Mouse (Mus musculus): ENCODE data around the gene Il6st. TPM values are rescaled to one million over a fixed set of nuclear protein-coding genes. Genes with fewer than 3 reads are reported as not detected.

The Il6st gene
- polyA plus RNA-seq, 1 experiment from 2014 or later, result 40.1 TPM

DNA sequence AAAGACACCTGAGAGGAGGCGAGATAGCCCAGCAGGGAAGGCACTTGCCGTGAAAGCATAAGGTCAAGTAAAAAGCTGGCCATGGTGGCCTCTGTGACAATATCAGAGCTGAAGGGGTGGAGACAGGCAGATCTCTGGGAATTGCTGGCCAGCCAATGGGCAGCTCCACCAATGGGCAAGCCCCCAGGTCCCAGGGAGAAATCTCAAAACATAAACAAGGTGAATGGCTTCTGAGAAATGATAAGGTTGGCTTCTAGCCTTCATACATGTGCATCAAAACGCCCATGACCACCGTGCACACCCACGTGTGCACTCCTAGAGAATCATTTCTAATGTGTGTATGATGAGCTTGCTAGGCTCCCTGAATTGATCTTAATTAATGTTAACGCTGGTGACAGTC, 68.4 kb downstream of the Il6st start:
- H3K36me3 ChIP-seq, result no peaks in the 10 kb centered on the region
- whole genome bisulfite sequencing, result 84% methylated on average over 6 of the region's 6 CpGs
- no peak for ATAC-seq (replicated peaks; ENCODE audit: insufficient number of reproducible peaks, insufficient read depth, low FRiP score, low read depth)
- no peak overlapping the region for H3K4me2 ChIP-seq
- no peaks in the 10 kb centered on the region for H3K27me3 ChIP-seq
- H3K4me3 ChIP-seq, result no peak overlapping the region
- no peak overlapping the region for H3K9ac ChIP-seq
- no peaks in the 10 kb centered on the region for H3K9me3 ChIP-seq (replicated peaks)
- H3K4me1 ChIP-seq (replicated peaks), result peaks cover 14% of the 10 kb centered on the region; the same call in 1 of the 2 replicates
- no peak overlapping the region for H3K27ac ChIP-seq

DNA sequence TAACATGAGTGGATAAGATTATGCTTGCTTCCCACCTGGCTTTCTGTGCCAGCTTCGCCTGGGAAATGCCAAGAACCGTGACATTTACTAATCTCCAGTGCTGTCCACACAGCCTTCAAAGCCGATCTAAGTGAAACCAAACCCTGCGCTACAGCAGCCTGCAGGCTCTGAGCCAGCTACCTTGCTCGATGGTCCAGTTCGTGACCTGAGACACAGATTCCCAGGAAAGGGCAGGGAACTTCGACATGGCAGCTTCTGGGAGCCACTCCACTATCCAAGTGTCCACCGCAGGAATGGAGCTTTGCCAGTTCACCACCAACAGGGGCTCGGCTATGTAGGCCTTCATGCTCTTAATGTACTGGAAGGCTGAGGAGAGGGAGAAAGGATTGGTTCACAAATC, 69.7 kb downstream of the Il6st start:
- Histone ChIP-seq H3K27ac (no peak overlapping the region), H3K9ac (no peak overlapping the region), H3K4me1 (replicated peaks) (peaks cover 14% of the 10 kb centered on the region; the same call in 1 of the 2 replicates), H3K4me2 (no peak overlapping the region), H3K27me3 (no peaks in the 10 kb centered on the region), H3K4me3 (no peak overlapping the region), H3K9me3 (replicated peaks) (no peaks in the 10 kb centered on the region), H3K36me3 (no peaks in the 10 kb centered on the region)
- WGBS, result 38% methylated on average over 9 of the region's 9 CpGs
- ATAC-seq (replicated peaks; ENCODE audit: insufficient number of reproducible peaks, insufficient read depth, low FRiP score, low read depth), result no peak

DNA sequence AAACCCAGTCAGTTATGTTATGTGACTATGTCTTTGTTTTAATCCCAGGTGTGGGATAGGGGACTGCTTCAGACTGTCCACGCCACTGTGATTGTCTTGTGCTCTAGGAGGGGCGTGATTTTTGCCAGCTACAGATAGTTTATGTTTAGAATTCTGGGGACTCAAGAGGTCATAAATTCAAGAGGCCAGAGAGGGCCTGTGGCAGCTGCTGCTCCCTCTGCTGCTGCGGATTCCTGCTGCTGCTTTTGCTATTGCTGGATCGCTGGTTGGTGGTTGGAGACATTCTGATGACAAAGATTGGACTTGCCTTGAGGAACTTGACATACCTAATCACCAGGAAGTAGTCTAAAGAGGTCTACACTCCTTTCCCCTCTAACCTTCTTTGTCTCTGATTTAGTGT, 72.7 kb downstream of the Il6st start:
- Histone ChIP-seq H3K4me1 (replicated peaks) (peaks cover 22% of the 10 kb centered on the region), H3K27me3 (no peaks in the 10 kb centered on the region), H3K4me3 (no peak overlapping the region), H3K9me3 (replicated peaks) (no peaks in the 10 kb centered on the region), H3K4me2 (no peak overlapping the region), H3K27ac (no peak overlapping the region), H3K9ac (no peak overlapping the region), H3K36me3 (no peaks in the 10 kb centered on the region)
- ATAC-seq (replicated peaks; ENCODE audit: insufficient number of reproducible peaks, insufficient read depth, low FRiP score, low read depth), result no peak
- 56% methylated on average over 4 of the region's 4 CpGs for WGBS

DNA sequence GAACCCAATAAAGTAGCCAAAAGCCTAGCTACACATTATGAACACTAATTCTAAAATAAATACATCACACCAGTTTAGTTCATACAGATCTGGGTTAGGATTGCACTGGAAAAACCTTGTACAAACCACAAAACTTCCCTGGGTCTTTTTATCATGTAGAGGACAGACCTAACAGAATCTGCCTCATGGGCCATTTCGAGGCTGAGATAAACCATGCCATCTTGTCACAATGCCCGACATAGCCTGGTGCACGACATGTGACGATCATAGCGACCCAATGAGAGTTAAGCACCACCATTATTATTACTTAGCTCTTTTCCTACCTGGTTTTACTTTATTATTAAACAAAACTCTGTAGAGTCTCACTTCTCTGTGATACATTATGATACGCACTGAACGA, 73.2 kb downstream of the Il6st start:
- Histone ChIP-seq H3K4me1 (replicated peaks) (peaks cover 22% of the 10 kb centered on the region), H3K9me3 (replicated peaks) (no peaks in the 10 kb centered on the region), H3K9ac (no peak overlapping the region), H3K4me3 (no peak overlapping the region), H3K27ac (no peak overlapping the region), H3K4me2 (no peak overlapping the region), H3K36me3 (no peaks in the 10 kb centered on the region), H3K27me3 (no peaks in the 10 kb centered on the region)
- WGBS, result 80% methylated on average over 7 of the region's 7 CpGs
- ATAC-seq (replicated peaks; ENCODE audit: insufficient number of reproducible peaks, insufficient read depth, low FRiP score, low read depth), result no peak

DNA sequence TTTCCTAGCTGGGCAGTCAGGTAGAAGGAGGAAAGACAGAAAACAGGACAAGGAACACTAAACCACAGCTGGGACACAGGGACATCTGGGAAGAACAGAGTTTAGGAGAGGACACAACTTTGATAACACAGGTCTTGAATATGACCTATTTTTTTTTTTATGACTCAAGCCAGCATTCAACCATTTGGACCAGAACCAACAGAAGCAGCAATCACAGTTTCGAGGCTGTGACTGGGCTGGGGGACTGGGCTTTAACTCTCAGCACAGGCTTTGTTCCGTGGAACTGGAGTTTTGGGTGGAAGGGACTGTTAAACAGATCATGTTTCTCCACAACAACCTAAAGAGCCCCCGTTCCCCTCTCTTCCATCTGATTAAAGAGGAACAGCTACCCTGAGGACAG, 76.7 kb downstream of the Il6st start:
- Histone ChIP-seq H3K4me2 (no peak overlapping the region), H3K9ac (no peak overlapping the region), H3K9me3 (replicated peaks) (no peaks in the 10 kb centered on the region), H3K4me1 (replicated peaks) (peaks cover 16% of the 10 kb centered on the region), H3K27me3 (no peaks in the 10 kb centered on the region), H3K4me3 (no peak overlapping the region), H3K27ac (no peak overlapping the region), H3K36me3 (no peaks in the 10 kb centered on the region)
- WGBS, result 50% methylated on average over 3 of the region's 3 CpGs
- ATAC-seq (replicated peaks; ENCODE audit: insufficient number of reproducible peaks, insufficient read depth, low FRiP score, low read depth), result no peak

DNA sequence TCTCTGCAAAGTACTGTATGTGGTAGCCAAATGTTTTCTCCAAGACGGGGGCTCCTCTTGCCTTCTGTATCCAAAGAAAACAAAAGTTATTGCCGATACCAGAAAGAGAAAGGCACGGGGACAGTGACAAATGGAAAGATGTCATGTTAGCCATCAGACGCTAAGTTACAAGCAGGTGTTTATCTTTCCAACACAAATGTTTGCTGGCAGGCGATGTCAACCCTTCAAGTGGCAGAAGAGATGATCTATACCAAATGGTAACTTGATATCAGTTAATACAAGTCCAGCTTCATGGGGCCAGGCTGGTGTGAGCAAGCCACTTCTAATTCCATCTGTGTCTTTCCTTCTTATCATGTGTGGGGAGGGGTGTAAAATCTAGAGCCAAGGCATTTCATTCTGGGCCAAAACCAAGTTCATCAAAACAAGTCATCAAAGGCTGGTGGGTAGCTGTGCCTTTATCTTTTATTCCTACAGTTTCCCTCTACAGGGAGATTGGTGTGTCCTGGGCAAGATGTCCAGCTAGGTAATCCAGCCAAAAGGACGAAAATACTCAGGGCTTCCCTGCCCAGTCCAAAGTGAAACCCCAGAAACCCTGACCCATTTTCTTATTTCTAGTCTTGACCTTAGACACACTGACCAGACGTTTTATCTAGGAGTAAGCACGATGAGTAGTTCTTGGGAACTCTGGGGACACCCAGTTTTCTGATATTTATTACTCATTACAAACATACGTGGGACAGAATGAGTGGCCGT, 77.5 kb downstream of the Il6st start:
- no peak overlapping the region for H3K9ac ChIP-seq
- 43% methylated on average over 10 of the region's 10 CpGs for WGBS
- no peak overlapping the region for H3K27ac ChIP-seq
- no peaks in the 10 kb centered on the region for H3K27me3 ChIP-seq
- H3K4me3 ChIP-seq, result no peak overlapping the region
- H3K4me2 ChIP-seq, result no peak overlapping the region
- H3K9me3 ChIP-seq (replicated peaks), result no peaks in the 10 kb centered on the region
- no peak for ATAC-seq (replicated peaks; ENCODE audit: insufficient number of reproducible peaks, insufficient read depth, low FRiP score, low read depth)
- H3K36me3 ChIP-seq, result no peaks in the 10 kb centered on the region
- H3K4me1 ChIP-seq (replicated peaks), result peaks cover 16% of the 10 kb centered on the region

DNA sequence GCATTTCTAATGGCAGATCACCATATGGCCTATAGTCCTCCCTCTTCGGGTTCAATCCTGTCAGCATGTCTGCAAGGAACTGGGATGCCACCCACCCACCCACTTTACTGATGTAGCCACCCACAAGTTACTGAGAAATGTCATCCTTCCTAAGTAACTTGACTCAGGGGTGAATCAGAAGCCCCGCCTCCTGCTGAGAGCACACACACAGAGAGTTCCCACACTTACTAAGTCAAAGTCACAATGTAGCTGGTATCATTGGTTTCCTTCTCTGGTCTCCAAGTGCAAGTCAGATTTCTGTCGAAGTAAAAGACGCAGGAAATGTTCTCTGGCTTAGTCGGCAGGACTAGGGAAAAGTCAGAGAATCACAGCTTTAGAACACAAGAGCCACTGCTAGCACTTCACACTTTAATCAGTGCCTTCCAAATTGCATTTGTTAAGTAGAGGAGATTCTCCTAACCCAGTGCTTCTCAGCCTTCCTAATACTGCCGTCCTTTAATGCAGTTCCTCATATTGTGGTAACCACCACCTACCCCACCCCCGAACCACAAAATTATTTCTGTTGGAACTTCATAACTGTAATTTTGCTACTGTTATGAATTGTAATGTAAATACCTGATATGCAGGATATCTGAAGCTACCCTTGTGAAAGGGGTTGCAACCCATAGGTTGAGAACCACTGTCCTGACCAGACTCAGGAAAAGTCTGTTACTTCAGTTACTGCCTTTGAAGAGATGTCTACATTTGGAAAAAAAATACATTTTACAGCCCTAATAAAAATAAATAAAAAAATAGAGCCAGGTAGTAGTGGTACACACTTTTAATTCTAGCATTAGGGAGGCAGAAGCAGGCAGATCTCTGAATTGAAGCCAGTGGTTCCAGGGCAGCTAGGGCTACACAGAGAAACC, 88.0 kb downstream of the Il6st start:
- Histone ChIP-seq H3K9me3 (replicated peaks) (no peaks in the 10 kb centered on the region), H3K4me2 (no peak overlapping the region), H3K27me3 (no peaks in the 10 kb centered on the region), H3K36me3 (no peaks in the 10 kb centered on the region), H3K9ac (no peak overlapping the region), H3K27ac (no peak overlapping the region), H3K4me3 (no peak overlapping the region), H3K4me1 (replicated peaks) (no peaks in the 10 kb centered on the region)
- ATAC-seq (replicated peaks; ENCODE audit: insufficient number of reproducible peaks, insufficient read depth, low FRiP score, low read depth), result no peak
- WGBS, result 67% methylated on average over 7 of the region's 7 CpGs

DNA sequence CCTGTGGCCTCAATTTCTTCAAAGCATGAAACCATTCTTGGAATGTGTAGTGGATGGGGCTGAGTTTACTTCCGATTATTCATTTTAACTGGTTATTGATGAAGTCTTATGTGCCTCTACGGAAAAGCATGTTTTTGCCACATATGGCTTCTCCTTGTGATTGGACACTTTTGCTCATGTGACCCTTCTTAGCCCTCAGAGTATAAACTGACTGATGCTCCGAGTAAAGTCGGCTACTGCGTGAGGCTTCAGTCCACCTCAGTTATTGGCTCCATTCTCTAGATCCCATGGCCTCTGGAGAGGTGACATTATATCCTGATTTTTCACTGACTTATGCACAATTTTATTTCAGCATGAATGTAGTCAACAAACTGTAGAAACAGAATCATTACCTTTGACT, 89.4 kb downstream of the Il6st start:
- 90% methylated on average over 5 of the region's 5 CpGs for WGBS
- no peak overlapping the region for H3K9ac ChIP-seq

DNA sequence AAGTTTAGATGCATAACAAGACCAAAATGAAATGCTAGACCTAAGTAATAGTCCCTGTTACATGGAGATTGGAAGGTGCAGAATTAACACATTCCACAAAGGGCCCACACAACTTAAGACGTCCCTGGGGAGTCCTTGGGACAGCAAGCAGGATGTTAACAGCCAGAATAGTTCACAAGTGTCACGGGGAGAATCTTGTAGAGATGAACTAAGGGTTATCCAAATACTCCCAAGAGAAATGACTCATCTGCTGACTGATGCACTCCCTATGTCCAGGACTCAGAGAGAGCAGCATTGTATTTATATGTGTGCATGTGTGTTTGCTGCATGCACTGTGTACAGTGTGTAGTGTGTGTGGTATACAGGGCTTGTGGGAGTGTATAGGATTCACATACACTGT, 92.6 kb downstream of the Il6st start:
- Histone ChIP-seq H3K4me3 (no peak overlapping the region), H3K27me3 (no peaks in the 10 kb centered on the region), H3K9ac (no peak overlapping the region), H3K4me2 (no peak overlapping the region), H3K27ac (no peak overlapping the region), H3K36me3 (no peaks in the 10 kb centered on the region), H3K4me1 (replicated peaks) (no peaks in the 10 kb centered on the region), H3K9me3 (replicated peaks) (no peaks in the 10 kb centered on the region)
- no peak for ATAC-seq (replicated peaks; ENCODE audit: insufficient number of reproducible peaks, insufficient read depth, low FRiP score, low read depth)
- WGBS, result 29% methylated on average over 2 of the region's 2 CpGs

More for the DNA sequence above, 89.4 kb downstream of the Il6st start:
- H3K36me3 ChIP-seq, result no peaks in the 10 kb centered on the region
- H3K4me2 ChIP-seq, result no peak overlapping the region
- no peak overlapping the region for H3K27ac ChIP-seq
- H3K4me1 ChIP-seq (replicated peaks), result no peaks in the 10 kb centered on the region
- H3K27me3 ChIP-seq, result no peaks in the 10 kb centered on the region
- H3K4me3 ChIP-seq, result no peak overlapping the region
- H3K9me3 ChIP-seq (replicated peaks), result no peaks in the 10 kb centered on the region
- ATAC-seq (replicated peaks; ENCODE audit: insufficient number of reproducible peaks, insufficient read depth, low FRiP score, low read depth), result no peak

Data from heart, embryonic 15.5 days (tissue).